Mouse (Mus musculus) kidney, adult 2 months (tissue): ENCODE results near the gene Mgmt.

Experiments
- CTCF ChIP-seq: fragments of 200-500 bp; conservative IDR thresholded peaks from 2 replicates; pipeline ENCODE4 v1.5.1; 2011; ENCODE audit warnings: low read depth, mild to moderate bottlenecking, control low read depth, low read length, moderate library complexity, mixed read lengths; ENCODE audit not compliant: insufficient read depth, insufficient read length
- POLR2A ChIP-seq: fragments of 200-500 bp; IDR thresholded peaks from one replicate; pipeline ENCODE4 v1.6.1; 2011; ENCODE audit warnings: low read depth, low read length, control low read depth

DNA sequence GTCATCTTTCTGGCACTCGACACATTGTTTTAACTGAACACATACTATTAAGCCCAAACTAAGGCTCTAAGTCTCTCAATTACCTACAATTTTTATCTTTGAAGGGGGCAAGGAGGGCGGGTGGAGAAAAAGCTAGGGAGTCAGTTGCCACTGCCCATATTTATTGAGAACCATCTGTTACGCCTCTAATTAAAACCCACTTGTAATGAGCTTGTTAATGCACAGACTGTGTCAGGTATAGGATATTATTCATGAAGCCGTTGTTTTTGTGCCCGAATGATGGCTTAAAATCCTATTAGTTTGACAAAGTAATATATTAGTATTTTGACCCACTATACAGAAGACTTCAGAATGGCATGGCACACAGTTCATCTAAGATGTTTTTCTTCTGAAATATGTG is 49.6 kb upstream of the Mgmt start:
- TF ChIP-seq CTCF (no peak), POLR2A (no peak)
